Mouse (Mus musculus) midbrain, embryonic 11.5 days (tissue): ENCODE measurements around the gene Rps10. TPM values are rescaled to one million over a fixed set of nuclear protein-coding genes. Genes with fewer than 3 reads are reported as not detected.

Experiments
- ATAC-seq: fragments of 200-750 bp; cut with Nextera tagmentation; 2 replicates; pipeline ENCODE4 v1.8.0; 2017; ENCODE audit warnings: moderate TSS enrichment, moderate library complexity; ENCODE audit not compliant: low FRiP score
- DNase-seq: peaks from one replicate; pipeline ENCODE4 v3.0.0; 2015; ENCODE audit warnings: low spot score; ENCODE audit errors: missing footprints
- H3K27ac ChIP-seq: fragments of 300-500 bp; sonication (generic); 2 replicates; pipeline ENCODE4 v1.5.1; 2014; ENCODE audit warnings: low read depth, low read length
- H3K27me3 ChIP-seq: fragments of 300-500 bp; sonication (generic); 2 replicates; pipeline ENCODE4 v1.6.1; 2014; ENCODE audit warnings: mild to moderate bottlenecking, low read length, moderate library complexity, mixed read lengths; ENCODE audit not compliant: control insufficient read depth, insufficient read depth
- H3K36me3 ChIP-seq: fragments of 300-500 bp; sonication (generic); 2 replicates; pipeline ENCODE4 v1.6.1; 2014; ENCODE audit warnings: mild to moderate bottlenecking, low read length, moderate library complexity, mixed read lengths; ENCODE audit not compliant: control insufficient read depth, insufficient read depth
- H3K4me1 ChIP-seq: fragments of 300-500 bp; sonication (generic); 2 replicates; pipeline ENCODE4 v1.6.1; 2014; ENCODE audit warnings: low read length; ENCODE audit not compliant: control insufficient read depth, insufficient read depth
- H3K4me2 ChIP-seq: fragments of 300-500 bp; sonication (generic); 2 replicates; pipeline ENCODE4 v1.6.1; 2014; ENCODE audit warnings: mild to moderate bottlenecking, moderate library complexity
- H3K4me3 ChIP-seq: fragments of 300-500 bp; sonication (generic); 2 replicates; pipeline ENCODE4 v1.5.1; 2014; ENCODE audit warnings: low read depth, low read length
- H3K9ac ChIP-seq: fragments of 300-500 bp; sonication (generic); 2 replicates; pipeline ENCODE4 v1.6.1; 2014; ENCODE audit warnings: low read length
- H3K9me3 ChIP-seq: fragments of 300-500 bp; sonication (generic); 2 replicates; pipeline ENCODE4 v1.6.1; 2016; ENCODE audit warnings: low read length; ENCODE audit not compliant: control insufficient read depth
- WGBS: fragments of 180-500 bp; shearing (Covaris S2); extraction: QIAGEN DNeasy Blood & Tissue Kit; methylation state at CpG from one replicate; pipeline ENCODE4 v1.1.7; 2014; 5-methylcytosine and 5-hydroxymethylcytosine counted together
- polyA plus RNA-seq: library from polyadenylated mRNA; unstranded; fragments of >200 nt; fragmentation: Nextera tagmentation; extraction: Ambion mirVana; gene quantifications from 2 replicates; pipeline ENCODE4 v1.2.1, GENCODE M21; 2014

The Rps10 gene
- polyA plus RNA-seq, 1 experiment from 2014 or later = 859 TPM

GRCm38 (mm10) chr17:27623360-27624326 lies 12.8 kb downstream of the Rps10 start, which contains the start of gene Nudt3:
Gene Nudt3 (minus strand): TSS chr17:27623495.
- 9% methylated on average over 84 of the region's 91 CpGs for WGBS
- peak within 1 kb of the TSS; percentile 90 for H3K27ac ChIP-seq
- no peaks in the 10 kb centered on the region for H3K36me3 ChIP-seq
- H3K9ac ChIP-seq = peak within 1 kb of the TSS; percentile 97
- peak; percentile 99 for DNase-seq
- H3K4me2 ChIP-seq = peak within 1 kb of the TSS; percentile 63
- no peaks in the 10 kb centered on the region for H3K27me3 ChIP-seq
- peak; percentile 89 for ATAC-seq
- peaks cover 26% of the 10 kb centered on the region for H3K4me1 ChIP-seq
- H3K9me3 ChIP-seq = no peaks in the 10 kb centered on the region
- H3K4me3 ChIP-seq = peak within 1 kb of the TSS; percentile 67

DNA sequence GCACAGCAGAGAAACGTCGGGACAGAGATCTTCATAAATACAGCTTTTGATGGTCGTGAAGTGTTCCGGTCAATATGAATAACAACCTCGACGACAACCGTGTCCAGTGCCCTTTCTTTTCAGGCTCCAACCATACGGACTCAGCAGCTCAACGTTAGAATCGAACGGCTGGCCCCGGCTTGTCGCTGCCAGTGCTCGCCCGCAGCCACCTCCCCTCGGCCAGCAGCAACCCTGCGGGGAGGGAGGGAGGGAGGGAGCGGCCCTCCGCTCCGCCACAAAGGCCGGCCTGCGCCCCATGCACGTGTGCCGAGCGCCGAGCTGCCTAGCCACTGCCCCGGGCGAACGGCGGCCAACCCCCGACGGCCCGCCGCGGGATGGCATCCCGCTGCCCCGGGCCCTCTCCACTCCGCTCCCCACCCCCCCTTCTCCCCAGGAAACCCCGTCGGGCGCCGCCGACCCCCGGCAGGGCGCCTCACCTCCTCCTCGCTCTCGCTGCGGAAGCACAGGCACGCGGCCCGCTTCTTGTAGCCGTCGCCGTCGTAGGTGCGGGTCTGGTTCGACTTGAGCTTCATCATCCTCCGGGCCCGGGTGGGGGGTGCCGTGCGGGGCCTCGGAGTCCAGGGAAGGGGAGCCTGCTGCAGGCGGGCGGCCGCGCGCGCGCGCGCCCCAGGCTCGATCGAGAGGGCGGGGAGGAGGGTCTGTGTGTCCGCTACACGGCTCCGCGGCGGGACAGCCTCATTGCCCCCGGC lies 13.7 kb downstream of the Rps10 start:
- under 1% methylated on average over 60 of the region's 80 CpGs for WGBS
- no peaks in the 10 kb centered on the region for H3K27me3 ChIP-seq
- H3K4me1 ChIP-seq = peaks cover 26% of the 10 kb centered on the region
- peak overlapping the region; percentile 97 for H3K9ac ChIP-seq
- H3K4me2 ChIP-seq = peak overlapping the region; percentile 63
- H3K4me3 ChIP-seq = peak overlapping the region; percentile 67
- peak; percentile 49 for ATAC-seq
- H3K36me3 ChIP-seq = peaks cover 3% of the 10 kb centered on the region; the same call in 1 of the 2 replicates
- peak; percentile 94 for DNase-seq
- H3K27ac ChIP-seq = peak overlapping the region; percentile 90
- H3K9me3 ChIP-seq = no peaks in the 10 kb centered on the region

DNA sequence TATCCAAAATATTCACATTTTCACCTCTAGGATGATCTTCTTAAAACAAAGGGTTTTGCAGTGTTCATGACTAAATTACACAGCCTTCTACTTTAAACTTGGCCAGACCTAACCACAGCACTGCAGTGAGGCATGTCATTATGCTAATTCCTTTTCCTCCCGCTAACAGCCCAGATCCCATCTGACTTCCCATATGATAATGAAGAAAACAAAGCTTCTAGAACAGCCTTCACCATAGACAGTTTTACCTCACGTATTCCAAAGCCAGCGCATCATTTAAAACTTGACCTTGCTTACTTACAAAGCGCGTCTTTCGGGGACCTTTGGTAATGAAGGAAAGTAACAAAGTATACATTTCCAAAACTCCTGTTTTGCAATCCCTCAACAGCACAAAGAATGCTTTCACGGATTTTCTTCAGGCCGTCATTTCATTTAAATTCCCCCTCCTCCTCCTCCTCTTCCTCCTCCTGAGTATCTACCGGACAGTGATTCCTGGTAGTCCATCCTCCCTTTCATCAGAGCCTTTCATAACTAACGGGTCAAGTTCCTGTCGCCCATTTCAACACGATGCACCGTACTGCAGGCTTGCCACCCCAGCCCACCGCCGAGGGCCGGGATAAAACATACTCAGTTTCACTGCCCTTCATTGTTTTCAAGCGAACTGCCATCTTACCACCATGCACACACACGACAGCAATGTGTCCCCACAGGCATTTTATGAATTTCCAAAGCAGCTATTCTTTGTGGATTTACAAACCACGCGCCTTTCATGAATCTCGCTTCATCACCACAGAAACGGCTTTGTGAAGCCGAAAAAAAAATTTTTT lies 14.6 kb downstream of the Rps10 start:
- Histone ChIP-seq H3K9ac (peak overlapping the region; percentile 97), H3K4me1 (peaks cover 25% of the 10 kb centered on the region), H3K27me3 (no peaks in the 10 kb centered on the region), H3K9me3 (no peaks in the 10 kb centered on the region), H3K27ac (peak overlapping the region; percentile 90), H3K4me3 (peak overlapping the region; percentile 67), H3K4me2 (peak overlapping the region; percentile 63), H3K36me3 (peaks cover 7% of the 10 kb centered on the region)
- ATAC-seq (no peak), DNase-seq (peak; percentile 94)
- WGBS = 3% methylated on average over 23 of the region's 23 CpGs

GRCm38 (mm10) chr17:27621161-27621560 lies 15.3 kb downstream of the Rps10 start:
- Histone ChIP-seq H3K4me3 (peak overlapping the region; percentile 67), H3K36me3 (peaks cover 11% of the 10 kb centered on the region), H3K4me1 (peaks cover 21% of the 10 kb centered on the region), H3K4me2 (peak overlapping the region; percentile 63), H3K9me3 (no peaks in the 10 kb centered on the region), H3K27me3 (no peaks in the 10 kb centered on the region), H3K27ac (peak overlapping the region; percentile 14; the same call in 1 of the 2 replicates), H3K9ac (peak overlapping the region; percentile 97)
- ATAC-seq (no peak), DNase-seq (no peak)
- WGBS = 35% methylated on average over 8 of the region's 8 CpGs

GRCm38 (mm10) chr17:27615388-27615787 lies 21.1 kb downstream of the Rps10 start:
- Histone ChIP-seq H3K4me2 (no peak overlapping the region), H3K9ac (no peak overlapping the region), H3K4me3 (no peak overlapping the region), H3K27ac (no peak overlapping the region), H3K4me1 (peaks cover 4% of the 10 kb centered on the region), H3K27me3 (no peaks in the 10 kb centered on the region), H3K36me3 (peaks cover 11% of the 10 kb centered on the region), H3K9me3 (no peaks in the 10 kb centered on the region)
- WGBS = 85% methylated on average over 7 of the region's 7 CpGs
- ATAC-seq (no peak), DNase-seq (no peak)

DNA sequence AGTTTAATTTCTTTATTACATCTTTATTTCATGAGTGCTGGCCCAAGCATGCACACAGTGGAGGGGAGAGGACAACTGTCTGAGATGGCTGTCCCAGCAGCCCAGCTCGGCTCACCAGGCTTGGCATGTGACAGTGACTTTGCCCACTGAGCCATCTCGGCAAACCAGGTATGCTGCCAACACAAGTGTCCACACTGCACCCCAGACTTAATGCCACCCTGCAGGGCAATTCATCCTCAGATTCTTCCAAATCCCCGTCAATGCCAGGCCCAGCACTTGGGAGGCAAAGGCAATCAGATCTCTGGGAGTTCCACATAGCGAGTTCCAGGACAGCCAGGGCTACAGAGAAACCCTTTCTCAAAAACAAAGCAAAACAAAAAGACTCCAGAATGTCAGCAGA lies 23.5 kb downstream of the Rps10 start:
- no peak overlapping the region for H3K4me2 ChIP-seq

GRCm38 (mm10) chr17:27611994-27612393 lies 24.5 kb downstream of the Rps10 start:
- no peak for ATAC-seq
- no peaks in the 10 kb centered on the region for H3K9me3 ChIP-seq

More for the DNA sequence above, 23.5 kb downstream of the Rps10 start:
- Histone ChIP-seq H3K36me3 (peaks cover 10% of the 10 kb centered on the region), H3K4me3 (no peak overlapping the region), H3K4me1 (no peaks in the 10 kb centered on the region), H3K9ac (no peak overlapping the region), H3K27ac (no peak overlapping the region), H3K27me3 (no peaks in the 10 kb centered on the region), H3K9me3 (no peaks in the 10 kb centered on the region)
- DNase-seq (no peak), ATAC-seq (no peak)
- WGBS = 85% methylated on average over 4 of the region's 4 CpGs

GRCm38 (mm10) chr17:27611519-27611884 lies 25.0 kb downstream of the Rps10 start:
- ATAC-seq (no peak), DNase-seq (no peak)
- H3K36me3 ChIP-seq = no peaks in the 10 kb centered on the region; the same call in 1 of the 2 replicates
- H3K27me3 ChIP-seq = no peaks in the 10 kb centered on the region
- no peak overlapping the region for H3K27ac ChIP-seq
- H3K9ac ChIP-seq = no peak overlapping the region
- no peaks in the 10 kb centered on the region for H3K4me1 ChIP-seq
- WGBS = 78% methylated on average over 3 of the region's 3 CpGs
- H3K9me3 ChIP-seq = no peaks in the 10 kb centered on the region
- no peak overlapping the region for H3K4me3 ChIP-seq
- no peak overlapping the region for H3K4me2 ChIP-seq

More at GRCm38 (mm10) chr17:27611994-27612393, 24.5 kb downstream of the Rps10 start:
- 88% methylated on average over 5 of the region's 5 CpGs for WGBS
- Histone ChIP-seq H3K4me2 (no peak overlapping the region), H3K4me1 (no peaks in the 10 kb centered on the region), H3K27me3 (no peaks in the 10 kb centered on the region), H3K4me3 (no peak overlapping the region), H3K27ac (no peak overlapping the region), H3K36me3 (peaks cover 5% of the 10 kb centered on the region), H3K9ac (no peak overlapping the region)
- no peak for DNase-seq
